Mouse (Mus musculus): ENCODE measurements around the gene Agk. TPM values are rescaled to one million over a fixed set of nuclear protein-coding genes. Genes with fewer than 3 reads are reported as not detected.

Agk gene
- polyA plus RNA-seq, 1 experiment from 2014 or later, result 38.5 TPM

GRCm38 (mm10) chr6:40443281-40443928 is 118.4 kb downstream of the Agk start:
- ATAC-seq (replicated peaks; ENCODE audit: insufficient number of reproducible peaks, insufficient read depth, low FRiP score, low read depth), result no peak
- H3K4me3 ChIP-seq, result no peak overlapping the region
- 21% methylated on average over 10 of the region's 10 CpGs for WGBS

More at GRCm38 (mm10) chr6:40443281-40443928, 118.4 kb downstream of the Agk start:
- H3K36me3 ChIP-seq, result no peaks in the 10 kb centered on the region
- peaks cover 26% of the 10 kb centered on the region for H3K27me3 ChIP-seq
- H3K4me2 ChIP-seq, result no peak overlapping the region
- no peak overlapping the region for H3K9ac ChIP-seq
- H3K27ac ChIP-seq, result no peak overlapping the region
- no peaks in the 10 kb centered on the region for H3K9me3 ChIP-seq (replicated peaks)
- H3K4me1 ChIP-seq (replicated peaks), result 0 out of 2 replicates have a peak, but pooled peaks cover 2% of the 10 kb centered on the region

Other genes starting within 250 kb of the Agk start
- gene E330009J07Rik, start 111.0 kb downstream of the Agk start, polyA plus RNA-seq (2015; fragmentation: Nextera tagmentation; extraction: Ambion mirVana), result 2.5 and 5.9 TPM in 2 replicates
- gene Wee2, start 113.9 kb downstream of the Agk start, polyA plus RNA-seq (2015; fragmentation: Nextera tagmentation; extraction: Ambion mirVana), result not detected in 2 replicates
- 96.0 and 98.9 TPM in 2 replicates for gene Ssbp1, start 146.2 kb downstream of the Agk start, polyA plus RNA-seq (2015; fragmentation: Nextera tagmentation; extraction: Ambion mirVana)
- gene Tas2r137, start 166.1 kb downstream of the Agk start, polyA plus RNA-seq (2015; fragmentation: Nextera tagmentation; extraction: Ambion mirVana), result not detected in 2 replicates
- not detected in 2 replicates for gene Tas2r108, start 168.4 kb downstream of the Agk start, polyA plus RNA-seq (2015; fragmentation: Nextera tagmentation; extraction: Ambion mirVana)
- not detected in 2 replicates for gene Prss37, start 194.3 kb downstream of the Agk start, polyA plus RNA-seq (2015; fragmentation: Nextera tagmentation; extraction: Ambion mirVana)
- gene Olfr461, start 229.9 kb downstream of the Agk start, polyA plus RNA-seq (2015; fragmentation: Nextera tagmentation; extraction: Ambion mirVana), result 0.10 TPM in 1 of 2 replicates, not detected in the other
- not detected in 2 replicates for gene Olfr460, start 244.3 kb downstream of the Agk start, polyA plus RNA-seq (2015; fragmentation: Nextera tagmentation; extraction: Ambion mirVana)

All from heart, embryonic 15.5 days (tissue).